Mouse (Mus musculus): ENCODE measurements around the gene Otud4. TPM values are rescaled to one million over a fixed set of nuclear protein-coding genes. Genes with fewer than 3 reads are reported as not detected.
A peak's percentile ranks its signal among the peaks of the same experiment; 100 is the strongest.
"Not testable (repeated sequence)": the region's sequence is repeated elsewhere in the genome, so short reads cannot be mapped to it uniquely, and the experiment has no call there.

The Otud4 gene
- polyA plus RNA-seq, 1 experiment from 2014 or later: 13.9 TPM

DNA sequence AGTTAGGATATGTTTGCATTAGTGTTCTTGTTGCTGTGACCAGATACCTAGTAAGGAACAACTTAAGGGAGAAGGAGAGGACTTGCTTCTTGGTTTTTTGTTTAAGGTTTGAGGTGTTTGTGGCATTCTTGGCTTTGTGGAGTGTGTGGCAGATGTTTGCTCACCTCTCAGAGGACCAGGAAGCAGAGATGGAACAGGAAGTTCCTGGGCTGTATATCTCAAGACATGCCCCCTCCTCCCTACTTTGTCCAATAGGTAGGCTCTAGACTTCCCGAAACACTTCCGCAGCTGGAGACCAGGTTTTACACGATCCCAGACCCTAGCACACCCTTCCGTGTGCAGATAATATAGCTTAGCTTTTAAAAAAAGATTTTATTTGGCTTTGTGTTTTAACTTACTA lies 10.2 kb downstream of the Otud4 start:
- H3K36me3 ChIP-seq: 0 out of 2 replicates have a peak, but pooled peaks cover 8% of the 10 kb centered on the region
- H3K4me3 ChIP-seq (replicated peaks): no peak overlapping the region
- H3K27me3 ChIP-seq (replicated peaks): no peaks in the 10 kb centered on the region
- no peak overlapping the region for H3K27ac ChIP-seq
- H3K4me1 ChIP-seq (replicated peaks): no peaks in the 10 kb centered on the region
- no peak overlapping the region for H3K9ac ChIP-seq
- WGBS: 86% methylated on average over 4 of the region's 4 CpGs
- no peak overlapping the region for H3K4me2 ChIP-seq (replicated peaks)
- no peaks in the 10 kb centered on the region for H3K9me3 ChIP-seq
- no peak for ATAC-seq

DNA sequence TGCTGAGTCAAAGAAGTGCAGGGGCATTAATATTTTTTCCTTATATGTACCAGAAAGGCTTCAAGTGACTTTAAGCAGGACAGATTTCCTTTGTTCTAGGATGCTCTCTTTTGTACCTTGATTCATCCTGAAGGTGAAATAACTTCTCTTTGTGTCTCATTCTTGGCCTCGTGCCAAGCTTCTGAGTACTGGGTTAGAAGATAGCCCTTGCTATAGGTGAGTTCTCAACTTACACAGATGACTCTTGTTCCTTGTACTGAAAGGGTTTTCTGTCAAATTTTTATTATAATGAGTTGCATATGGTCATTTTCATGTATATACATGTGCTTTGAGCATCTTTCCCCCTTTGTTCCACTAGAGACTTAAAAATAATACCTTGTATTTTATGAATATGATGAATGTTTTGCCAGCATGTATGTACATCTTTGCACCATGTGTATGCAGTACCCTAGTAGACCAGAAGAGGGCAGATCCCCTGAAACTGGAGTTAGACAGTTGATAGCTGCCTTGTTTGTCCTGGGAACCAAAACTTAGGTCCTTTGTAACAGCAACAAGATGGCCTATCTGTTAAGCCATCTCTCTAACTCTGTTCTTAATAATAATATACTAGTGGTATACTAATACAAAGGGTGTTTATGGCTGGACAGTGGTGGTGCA lies 10.9 kb downstream of the Otud4 start:
- Histone ChIP-seq H3K4me2 (replicated peaks) (no peak overlapping the region), H3K4me3 (replicated peaks) (no peak overlapping the region), H3K27me3 (replicated peaks) (no peaks in the 10 kb centered on the region), H3K27ac (no peak overlapping the region), H3K36me3 (peaks cover 12% of the 10 kb centered on the region; the same call in 1 of the 2 replicates), H3K4me1 (replicated peaks) (no peaks in the 10 kb centered on the region), H3K9me3 (no peaks in the 10 kb centered on the region), H3K9ac (no peak overlapping the region)
- 88% methylated on average over 1 of the region's 1 CpGs for WGBS
- no peak for ATAC-seq

DNA sequence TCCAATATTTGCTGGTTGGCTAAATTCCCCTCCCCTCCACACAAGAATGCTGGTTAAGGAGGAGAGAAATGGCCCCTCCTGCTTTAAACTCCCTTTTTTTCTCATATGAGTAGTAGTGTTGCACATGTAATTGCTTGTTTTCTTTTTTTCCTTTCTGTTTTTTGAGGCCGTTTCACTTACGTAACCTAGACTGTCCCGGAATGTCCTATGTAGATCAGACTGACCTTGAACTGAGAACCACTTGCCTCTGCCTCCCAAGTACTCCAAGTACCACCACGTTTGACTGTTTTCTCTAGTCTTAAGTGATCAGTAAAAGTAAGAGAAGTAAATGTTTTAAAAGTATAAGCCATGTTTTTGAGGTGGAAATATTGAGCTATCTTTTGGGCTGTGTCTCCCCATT lies 14.3 kb downstream of the Otud4 start:
- Histone ChIP-seq H3K4me1 (replicated peaks) (no peaks in the 10 kb centered on the region), H3K36me3 (peaks cover 7% of the 10 kb centered on the region; the same call in 1 of the 2 replicates), H3K27ac (no peak overlapping the region), H3K9me3 (no peaks in the 10 kb centered on the region), H3K4me3 (replicated peaks) (no peak overlapping the region), H3K27me3 (replicated peaks) (no peaks in the 10 kb centered on the region), H3K9ac (no peak overlapping the region), H3K4me2 (replicated peaks) (no peak overlapping the region)
- ATAC-seq: no peak
- WGBS: 81% methylated on average over 4 of the region's 4 CpGs

DNA sequence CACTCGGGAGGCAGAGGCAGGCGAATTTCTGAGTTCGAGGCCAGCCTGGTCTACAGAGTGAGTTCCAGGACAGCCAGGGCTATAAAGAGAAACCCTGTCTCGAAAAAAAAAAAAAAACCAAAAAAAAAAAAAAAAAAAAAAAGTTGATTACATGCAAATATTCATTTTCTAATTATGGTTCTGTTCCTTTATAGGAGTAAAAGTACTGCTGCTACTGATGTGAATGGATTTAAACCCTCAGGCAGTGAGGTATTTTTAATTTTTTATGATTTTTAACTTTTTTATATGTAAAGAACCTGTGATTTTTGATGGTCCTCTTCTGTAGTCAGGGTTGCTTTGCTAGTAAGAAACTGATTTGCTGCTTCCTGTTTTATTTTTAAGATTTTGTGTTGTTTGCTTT lies 19.3 kb downstream of the Otud4 start:
- peaks cover 18% of the 10 kb centered on the region for H3K36me3 ChIP-seq
- H3K27ac ChIP-seq: not testable (repeated sequence)

DNA sequence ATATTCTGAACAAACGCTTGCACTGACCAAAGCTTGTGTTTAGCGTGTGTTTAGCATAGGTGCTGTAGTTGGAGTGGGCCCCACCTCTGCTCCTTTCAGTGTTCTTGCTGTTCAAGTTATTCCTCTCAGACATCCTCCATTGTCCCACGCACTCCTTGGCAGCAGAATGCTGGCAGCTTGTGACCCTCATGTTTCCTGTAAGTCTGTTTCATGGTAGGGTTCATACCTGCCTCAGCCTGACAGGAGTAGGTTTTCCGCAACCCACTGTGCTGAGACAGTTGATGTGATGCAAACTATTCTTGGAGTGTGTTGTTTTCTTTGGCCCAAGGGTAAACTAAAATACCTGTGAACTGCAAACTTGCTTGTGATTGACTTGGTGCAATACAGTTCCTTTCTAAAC lies 37.0 kb downstream of the Otud4 start:
- Histone ChIP-seq H3K4me3 (replicated peaks) (no peak overlapping the region), H3K4me1 (replicated peaks) (no peaks in the 10 kb centered on the region), H3K9me3 (no peaks in the 10 kb centered on the region), H3K36me3 (peaks cover 8% of the 10 kb centered on the region; the same call in 1 of the 2 replicates), H3K27me3 (replicated peaks) (no peaks in the 10 kb centered on the region), H3K4me2 (replicated peaks) (no peak overlapping the region), H3K27ac (no peak overlapping the region), H3K9ac (no peak overlapping the region)
- ATAC-seq: no peak
- 86% methylated on average over 4 of the region's 4 CpGs for WGBS

More for the DNA sequence above, 19.3 kb downstream of the Otud4 start:
- WGBS: 98% methylated on average over 4 of the region's 4 CpGs
- not testable (repeated sequence) for ATAC-seq; H3K4me2 ChIP-seq (replicated peaks); H3K9me3 ChIP-seq; H3K4me1 ChIP-seq (replicated peaks); H3K9ac ChIP-seq; H3K4me3 ChIP-seq (replicated peaks); H3K27me3 ChIP-seq (replicated peaks)

DNA sequence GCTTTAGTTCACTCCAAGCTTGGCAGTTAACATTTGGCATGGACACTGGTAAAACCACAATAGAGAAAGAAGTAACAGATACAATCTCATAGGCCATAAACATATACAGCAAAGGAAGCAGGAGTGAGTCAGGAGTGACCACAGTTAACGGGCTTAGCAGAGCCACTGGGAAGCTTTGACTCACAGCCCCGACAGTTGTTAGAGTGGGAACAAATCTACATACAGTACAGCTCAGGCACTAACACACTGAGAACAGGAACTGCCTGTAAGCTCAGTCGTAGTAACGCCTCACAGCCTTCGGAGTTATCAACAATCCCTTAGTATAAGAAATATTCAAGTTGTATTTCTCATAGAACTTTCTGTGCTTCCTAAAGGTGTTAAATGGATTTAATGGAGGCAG lies 39.6 kb downstream of the Otud4 start:
- Histone ChIP-seq H3K9ac (no peak overlapping the region), H3K4me3 (replicated peaks) (no peak overlapping the region), H3K4me2 (replicated peaks) (no peak overlapping the region), H3K9me3 (no peaks in the 10 kb centered on the region), H3K36me3 (peaks cover 10% of the 10 kb centered on the region; the same call in 1 of the 2 replicates), H3K27ac (no peak overlapping the region), H3K27me3 (replicated peaks) (no peaks in the 10 kb centered on the region), H3K4me1 (replicated peaks) (no peaks in the 10 kb centered on the region)
- ATAC-seq: no peak
- 62% methylated on average over 5 of the region's 5 CpGs for WGBS

DNA sequence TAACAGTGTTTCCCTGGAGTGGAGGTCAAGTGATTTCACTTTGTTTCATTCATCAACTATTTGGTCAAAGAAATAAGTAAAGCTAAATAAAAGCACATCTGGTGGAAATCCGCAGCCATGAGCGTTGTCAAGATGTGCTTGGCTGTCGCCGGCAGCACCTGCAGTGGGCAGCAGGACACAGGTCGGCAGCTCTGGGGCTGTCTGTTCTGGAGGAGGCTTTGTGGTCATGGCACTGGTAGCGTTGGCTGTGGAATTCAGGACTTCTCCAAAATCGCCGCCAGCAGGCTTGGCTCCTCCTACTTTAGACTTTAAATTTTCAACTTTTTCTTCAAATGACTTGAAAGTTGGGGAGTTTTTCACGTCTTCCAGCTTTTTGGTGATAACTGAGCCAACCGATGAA lies 40.7 kb downstream of the Otud4 start:
- not testable (repeated sequence) for H3K27me3 ChIP-seq (replicated peaks); ATAC-seq; H3K27ac ChIP-seq; H3K4me1 ChIP-seq (replicated peaks); H3K9me3 ChIP-seq; H3K9ac ChIP-seq
- WGBS: 49% methylated on average over 10 of the region's 10 CpGs
- peaks cover 12% of the 10 kb centered on the region; the same call in 1 of the 2 replicates for H3K36me3 ChIP-seq
- H3K4me2 ChIP-seq (replicated peaks): peak overlapping the region; percentile 85
- peak overlapping the region; percentile 44 for H3K4me3 ChIP-seq (replicated peaks)

DNA sequence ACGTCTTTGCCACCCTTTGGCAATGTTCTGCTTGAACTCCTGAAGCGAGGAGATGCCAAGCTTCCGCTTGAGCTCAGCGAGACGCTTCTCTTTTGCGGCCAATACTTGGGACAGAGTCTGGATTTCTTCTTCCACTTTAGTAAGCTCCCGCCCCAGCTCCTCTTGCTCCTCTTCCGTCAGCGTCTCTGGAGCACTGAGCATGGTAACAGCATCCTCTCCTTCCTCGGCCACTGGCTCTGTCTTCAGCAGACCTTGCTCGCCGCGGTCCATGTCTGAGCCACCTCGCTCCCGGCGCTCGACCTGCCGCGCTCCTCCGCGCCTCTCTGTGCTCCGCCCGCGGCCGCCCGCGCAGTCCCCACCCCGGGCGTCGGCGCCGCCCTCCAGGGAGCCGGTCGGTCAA lies 41.1 kb downstream of the Otud4 start:
- no peak overlapping the region for H3K27ac ChIP-seq
- WGBS: 7% methylated on average over 34 of the region's 34 CpGs
- peak overlapping the region; percentile 44 for H3K4me3 ChIP-seq (replicated peaks)
- no peaks in the 10 kb centered on the region for H3K4me1 ChIP-seq (replicated peaks)
- H3K4me2 ChIP-seq (replicated peaks): peak overlapping the region; percentile 85
- peak; percentile 89 for ATAC-seq
- H3K9ac ChIP-seq: peak overlapping the region; percentile 40
- no peaks in the 10 kb centered on the region for H3K27me3 ChIP-seq (replicated peaks)
- H3K9me3 ChIP-seq: no peaks in the 10 kb centered on the region
- H3K36me3 ChIP-seq: peaks cover 12% of the 10 kb centered on the region; the same call in 1 of the 2 replicates

DNA sequence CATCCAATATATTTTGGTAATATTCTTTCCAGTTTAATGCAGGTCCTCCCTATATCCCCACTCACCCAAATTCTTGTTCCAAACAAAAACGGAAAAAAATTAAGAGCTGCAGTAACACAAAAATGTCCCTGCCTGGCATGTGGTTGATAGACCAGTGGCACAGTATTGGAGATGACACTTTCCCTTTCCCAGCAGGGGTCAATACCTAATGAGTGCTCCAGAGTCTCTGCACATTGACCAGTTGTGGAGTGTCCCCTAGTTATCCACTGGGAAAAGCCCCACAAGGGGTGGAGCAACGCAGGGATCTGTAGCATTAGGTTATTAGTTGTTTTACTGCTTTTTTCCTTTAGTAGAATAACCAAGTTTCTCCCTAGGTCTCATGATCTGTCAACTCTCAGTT lies 41.5 kb downstream of the Otud4 start:
- ATAC-seq: peak; percentile 69

DNA sequence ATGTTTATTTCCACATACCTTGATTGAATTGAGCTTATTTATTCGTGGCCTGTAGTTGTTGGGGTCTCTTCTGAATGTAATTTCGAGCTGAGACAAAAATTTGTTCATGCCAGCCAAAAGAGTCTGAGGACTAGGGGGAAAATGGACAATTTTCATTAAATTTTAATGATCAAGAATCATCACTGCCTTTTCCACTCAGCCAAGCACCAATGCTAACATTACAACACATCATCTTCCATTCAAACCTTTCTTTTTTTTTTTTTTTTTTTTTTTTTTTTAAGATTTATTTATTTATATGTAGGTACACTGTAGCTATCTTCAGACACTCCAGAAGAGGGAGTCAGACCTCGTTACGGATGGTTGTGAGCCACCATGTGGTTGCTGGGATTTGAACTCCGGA lies 46.5 kb downstream of the Otud4 start:
- H3K4me1 ChIP-seq (replicated peaks); H3K9me3 ChIP-seq; ATAC-seq; H3K4me2 ChIP-seq (replicated peaks); H3K27me3 ChIP-seq (replicated peaks); H3K9ac ChIP-seq; H3K27ac ChIP-seq; H3K4me3 ChIP-seq (replicated peaks): not testable (repeated sequence)
- H3K36me3 ChIP-seq: peaks cover 29% of the 10 kb centered on the region
- 93% methylated on average over 5 of the region's 5 CpGs for WGBS

More for the DNA sequence above, 41.5 kb downstream of the Otud4 start:
- no peak overlapping the region for H3K27ac ChIP-seq
- no peaks in the 10 kb centered on the region for H3K4me1 ChIP-seq (replicated peaks)
- peak overlapping the region; percentile 85 for H3K4me2 ChIP-seq (replicated peaks)
- H3K4me3 ChIP-seq (replicated peaks): peak overlapping the region; percentile 44
- 34% methylated on average over 2 of the region's 2 CpGs for WGBS
- H3K9ac ChIP-seq: peak overlapping the region; percentile 40
- H3K9me3 ChIP-seq: no peaks in the 10 kb centered on the region
- peaks cover 12% of the 10 kb centered on the region; the same call in 1 of the 2 replicates for H3K36me3 ChIP-seq
- H3K27me3 ChIP-seq (replicated peaks): no peaks in the 10 kb centered on the region

DNA sequence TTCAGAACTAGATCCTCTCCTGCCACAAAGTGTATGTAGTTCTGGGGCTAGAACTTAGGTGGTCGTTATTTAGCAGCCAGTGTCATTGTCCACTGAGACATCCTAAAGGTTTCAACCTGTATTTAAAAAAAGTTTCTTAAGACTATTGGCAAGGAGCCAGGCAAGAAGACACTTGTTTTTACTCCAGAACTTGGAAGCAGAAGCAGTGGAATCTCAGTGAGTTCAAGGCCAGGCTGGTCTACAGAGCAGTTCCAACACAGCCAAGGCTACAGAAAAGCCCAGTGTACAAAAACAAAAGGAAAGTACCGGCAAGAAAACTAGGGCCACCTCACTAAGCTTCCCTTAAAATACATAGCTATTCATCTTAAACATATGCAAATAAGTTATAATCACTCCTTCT lies 53.1 kb downstream of the Otud4 start:
- H3K9me3 ChIP-seq: no peaks in the 10 kb centered on the region
- no peak overlapping the region for H3K4me2 ChIP-seq (replicated peaks)
- 85% methylated on average over 2 of the region's 2 CpGs for WGBS
- no peak overlapping the region for H3K4me3 ChIP-seq (replicated peaks)
- ATAC-seq: no peak
- no peaks in the 10 kb centered on the region for H3K27me3 ChIP-seq (replicated peaks)
- no peak overlapping the region for H3K27ac ChIP-seq
- H3K4me1 ChIP-seq (replicated peaks): no peaks in the 10 kb centered on the region
- peaks cover 32% of the 10 kb centered on the region for H3K36me3 ChIP-seq
- H3K9ac ChIP-seq: no peak overlapping the region

DNA sequence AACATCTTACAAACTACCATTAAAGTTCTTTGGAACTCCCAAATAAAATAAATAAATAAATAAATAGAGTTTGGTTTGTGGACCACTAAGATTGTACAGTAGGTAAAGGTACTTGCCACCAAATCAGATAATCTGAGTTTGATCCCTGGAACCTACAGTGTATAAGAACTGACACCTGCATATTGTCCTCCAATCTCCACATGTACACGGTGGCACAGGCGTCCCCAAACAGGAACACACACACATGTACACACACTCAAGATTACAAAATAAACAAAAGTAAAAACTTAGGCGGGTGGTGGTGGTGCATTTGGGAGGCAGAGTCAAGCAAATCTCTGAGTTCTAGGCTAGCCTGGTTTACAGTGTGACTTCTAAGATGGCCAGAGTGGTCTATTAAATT lies 67.3 kb downstream of the Otud4 start:
- Histone ChIP-seq H3K36me3 (peaks cover 19% of the 10 kb centered on the region), H3K4me1 (replicated peaks) (no peaks in the 10 kb centered on the region), H3K27ac (no peak overlapping the region), H3K9me3 (no peaks in the 10 kb centered on the region), H3K4me3 (replicated peaks) (no peak overlapping the region), H3K9ac (no peak overlapping the region), H3K27me3 (replicated peaks) (no peaks in the 10 kb centered on the region), H3K4me2 (replicated peaks) (no peak overlapping the region)
- ATAC-seq: no peak
- WGBS: 89% methylated on average over 3 of the region's 3 CpGs
